Mouse (Mus musculus) intestine, postnatal 0 days (tissue): ENCODE measurements around the gene S100a8. TPM values are rescaled to one million over a fixed set of nuclear protein-coding genes. Genes with fewer than 3 reads are reported as not detected.

Experiments used
- ATAC-seq: fragments of 200-750 bp; cut with Nextera tagmentation; 2 replicates; pipeline ENCODE4 v1.8.0; 2017; ENCODE audit warnings: mild to moderate bottlenecking, moderate TSS enrichment, moderate library complexity
- H3K27ac ChIP-seq: fragments of 300-500 bp; sonication (generic); 2 replicates; pipeline ENCODE4 v1.5.1; 2014; ENCODE audit warnings: mild to moderate bottlenecking, low read depth, low read length, moderate library complexity
- H3K27me3 ChIP-seq: fragments of 300-500 bp; sonication (generic); replicated peaks from 2 replicates; pipeline ENCODE4 v1.6.1; 2014; ENCODE audit warnings: low read length, mixed read lengths; ENCODE audit not compliant: control insufficient read depth, insufficient read depth
- H3K36me3 ChIP-seq: fragments of 300-500 bp; sonication (generic); 2 replicates; pipeline ENCODE4 v1.6.1; 2014; ENCODE audit warnings: mild to moderate bottlenecking, moderate library complexity; ENCODE audit not compliant: control insufficient read depth, insufficient read depth
- H3K4me1 ChIP-seq: fragments of 300-500 bp; sonication (generic); replicated peaks from 2 replicates; pipeline ENCODE4 v1.6.1; 2014; ENCODE audit warnings: antibody characterized with exemption, low read length, mixed read lengths; ENCODE audit not compliant: control insufficient read depth, insufficient read depth
- H3K4me2 ChIP-seq: fragments of 300-500 bp; sonication (generic); replicated peaks from 2 replicates; pipeline ENCODE4 v1.6.1; 2014; ENCODE audit warnings: low read depth, mild to moderate bottlenecking, moderate library complexity
- H3K4me3 ChIP-seq: fragments of 300-500 bp; sonication (generic); 2 replicates; pipeline ENCODE4 v1.5.1; 2014; ENCODE audit warnings: low read depth, low read length
- H3K9ac ChIP-seq: fragments of 300-500 bp; sonication (generic); 2 replicates; pipeline ENCODE4 v1.6.1; 2014; ENCODE audit warnings: mild to moderate bottlenecking, low read depth, low read length
- H3K9me3 ChIP-seq: fragments of 300-500 bp; sonication (generic); 2 replicates; pipeline ENCODE4 v1.6.1; 2016; ENCODE audit warnings: mixed run types; ENCODE audit not compliant: control insufficient read depth
- CTCF ChIP-seq: sonication (generic); IDR thresholded peaks from 2 replicates; pipeline ENCODE4 v1.5.1; 2016; ENCODE audit warnings: low read depth, mild to moderate bottlenecking, control low read depth, antibody characterized with exemption, moderate library complexity
- WGBS: fragments of 180-500 bp; shearing (Covaris S2); extraction: QIAGEN DNeasy Blood & Tissue Kit; methylation state at CpG from one replicate; pipeline ENCODE4 v1.1.7; 2014; 5-methylcytosine and 5-hydroxymethylcytosine counted together
- polyA plus RNA-seq: library from polyadenylated mRNA; unstranded; fragments of >200 nt; fragmentation: Nextera tagmentation; extraction: Ambion mirVana; gene quantifications from 2 replicates; pipeline ENCODE4 v1.2.1, GENCODE M21; 2015

The S100a8 gene
- polyA plus RNA-seq, 1 experiment from 2014 or later = 4.6 TPM

GRCm38 (mm10) chr3:90627807-90628206 is 41.0 kb upstream of the S100a8 start:
- no peak; the same call in 1 of the 2 replicates for ATAC-seq
- WGBS = 39% methylated on average over 4 of the region's 4 CpGs
- H3K27me3 ChIP-seq = no peaks in the 10 kb centered on the region
- H3K9ac ChIP-seq = no peak overlapping the region
- no peaks in the 10 kb centered on the region for H3K9me3 ChIP-seq
- no peak overlapping the region for H3K4me2 ChIP-seq
- TF ChIP-seq CTCF = peak; percentile 98
- peaks cover 5% of the 10 kb centered on the region for H3K4me1 ChIP-seq
- H3K36me3 ChIP-seq = no peaks in the 10 kb centered on the region
- no peak overlapping the region for H3K27ac ChIP-seq
- no peak overlapping the region for H3K4me3 ChIP-seq

- no peak for TF ChIP-seq CTCF
- WGBS = 82% methylated on average over 2 of the region's 2 CpGs
- ATAC-seq = no peak
- Histone ChIP-seq H3K27ac (no peak overlapping the region), H3K36me3 (no peaks in the 10 kb centered on the region), H3K27me3 (no peaks in the 10 kb centered on the region), H3K4me1 (0 out of 2 replicates have a peak, but pooled peaks cover 5% of the 10 kb centered on the region), H3K9ac (no peak overlapping the region), H3K9me3 (no peaks in the 10 kb centered on the region), H3K4me3 (no peak overlapping the region), H3K4me2 (no peak overlapping the region)
These were observed 39.5 kb upstream of the S100a8 start for GRCm38 (mm10) chr3:90629298-90629697.

DNA sequence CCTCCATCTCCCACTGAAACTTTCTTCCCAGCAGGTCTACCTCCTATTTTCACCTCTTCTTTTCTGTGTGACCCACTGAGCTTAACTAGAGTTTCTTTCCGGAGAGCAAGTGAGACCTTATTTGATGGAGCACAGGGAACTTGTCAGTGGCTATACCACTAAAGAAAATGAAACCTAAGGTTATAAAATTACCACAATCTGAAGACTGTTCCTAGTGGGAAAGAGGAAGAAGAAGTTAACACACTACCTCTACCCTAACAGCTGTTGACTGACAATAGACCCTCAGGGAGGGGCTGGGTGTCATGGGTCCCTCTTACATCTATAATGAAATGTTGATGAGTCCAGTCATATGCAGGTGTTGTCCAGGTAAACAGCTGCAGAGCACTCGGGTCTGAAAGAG is 36.8 kb upstream of the S100a8 start:
- WGBS = 80% methylated on average over 2 of the region's 2 CpGs
- no peak overlapping the region for H3K9ac ChIP-seq
- H3K4me2 ChIP-seq = no peak overlapping the region
- no peak for TF ChIP-seq CTCF
- no peaks in the 10 kb centered on the region for H3K36me3 ChIP-seq
- H3K9me3 ChIP-seq = no peaks in the 10 kb centered on the region
- no peak overlapping the region for H3K27ac ChIP-seq
- H3K4me1 ChIP-seq = no peaks in the 10 kb centered on the region
- no peak overlapping the region for H3K4me3 ChIP-seq
- no peak for ATAC-seq
- H3K27me3 ChIP-seq = no peaks in the 10 kb centered on the region

DNA sequence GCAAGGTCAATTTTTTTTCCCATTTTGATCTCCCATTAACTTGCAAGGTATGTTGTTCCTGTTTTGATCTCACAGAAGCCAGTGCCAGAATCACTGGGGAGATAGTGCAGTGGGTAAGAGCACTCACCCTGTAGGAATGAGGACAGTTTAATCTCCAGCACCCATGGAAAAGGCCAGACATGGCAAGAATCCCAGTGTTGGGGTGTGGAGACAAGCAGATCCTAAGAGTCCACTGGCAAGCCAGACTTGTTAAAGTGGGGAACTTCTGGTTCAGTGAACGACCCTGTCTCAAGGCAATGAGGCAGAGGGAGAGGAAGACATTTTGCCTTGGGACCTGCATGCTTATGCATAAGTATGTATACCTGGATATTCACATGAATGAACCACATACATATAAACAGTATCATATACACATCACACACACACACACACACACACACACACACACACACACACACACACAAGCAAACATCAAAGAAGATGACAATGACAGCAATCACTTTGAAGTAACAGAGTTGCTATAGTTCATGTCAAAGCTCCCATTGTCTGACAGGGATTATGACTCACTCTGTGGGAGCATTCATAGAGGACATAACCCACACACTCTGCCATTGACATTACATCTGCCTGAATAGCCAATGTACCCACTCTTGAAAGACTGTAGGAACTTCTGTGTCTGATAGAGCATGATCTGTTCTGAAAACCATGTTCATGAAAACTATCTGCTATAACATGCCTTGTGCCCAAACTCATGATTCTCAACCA is 30.1 kb upstream of the S100a8 start:
- no peaks in the 10 kb centered on the region for H3K27me3 ChIP-seq
- no peak overlapping the region for H3K27ac ChIP-seq
- ATAC-seq = no peak
- H3K9me3 ChIP-seq = no peaks in the 10 kb centered on the region
- no peak overlapping the region for H3K4me3 ChIP-seq
- no peak for TF ChIP-seq CTCF
- 38% methylated on average over 1 of the region's 1 CpGs for WGBS
- no peaks in the 10 kb centered on the region for H3K4me1 ChIP-seq
- no peak overlapping the region for H3K9ac ChIP-seq
- H3K36me3 ChIP-seq = no peaks in the 10 kb centered on the region
- H3K4me2 ChIP-seq = no peak overlapping the region

DNA sequence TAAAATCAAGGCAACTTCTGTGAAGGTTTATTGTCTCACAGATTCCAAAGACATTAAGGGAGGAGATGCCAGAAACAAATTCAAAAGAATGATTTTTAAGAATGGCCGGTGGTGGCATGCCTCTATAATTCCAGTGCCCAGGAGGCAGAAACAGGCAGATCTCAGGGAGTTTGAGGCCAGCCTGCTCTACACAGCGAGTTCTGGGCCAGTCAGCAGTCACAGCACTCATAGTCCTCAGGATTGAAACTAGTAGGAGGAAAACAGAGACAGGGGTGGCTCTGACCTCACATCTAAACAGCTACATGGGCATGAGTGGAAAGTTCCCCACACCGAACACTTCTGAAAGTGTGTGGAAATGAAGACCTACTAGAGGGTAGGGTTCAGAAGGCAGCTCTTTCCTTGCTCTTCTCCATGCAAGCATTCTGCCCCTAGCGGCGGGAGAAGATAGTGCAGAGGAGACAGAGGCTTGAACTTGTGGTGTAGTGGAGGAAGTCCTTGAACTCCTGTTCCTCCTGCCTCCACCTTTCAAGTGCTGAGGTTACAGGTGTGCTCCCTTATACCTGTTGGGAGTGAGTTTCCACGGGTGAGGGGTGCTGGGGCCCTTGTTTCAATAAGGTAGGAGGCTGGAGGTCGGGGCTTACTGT is 29.1 kb upstream of the S100a8 start:
- H3K4me2 ChIP-seq = no peak overlapping the region
- H3K27ac ChIP-seq = no peak overlapping the region
- H3K36me3 ChIP-seq = no peaks in the 10 kb centered on the region
- no peaks in the 10 kb centered on the region for H3K4me1 ChIP-seq
- H3K9ac ChIP-seq = no peak overlapping the region
- no peaks in the 10 kb centered on the region for H3K27me3 ChIP-seq
- H3K4me3 ChIP-seq = no peak overlapping the region
- ATAC-seq = no peak
- 57% methylated on average over 7 of the region's 7 CpGs for WGBS
- no peaks in the 10 kb centered on the region for H3K9me3 ChIP-seq
- TF ChIP-seq CTCF = peak; percentile 82

GRCm38 (mm10) chr3:90640981-90641380 is 27.8 kb upstream of the S100a8 start:
- H3K36me3 ChIP-seq = no peaks in the 10 kb centered on the region
- no peak overlapping the region for H3K4me2 ChIP-seq
- ATAC-seq = no peak
- no peak overlapping the region for H3K9ac ChIP-seq
- no peaks in the 10 kb centered on the region for H3K27me3 ChIP-seq
- H3K4me3 ChIP-seq = no peak overlapping the region
- no peaks in the 10 kb centered on the region for H3K4me1 ChIP-seq
- no peak overlapping the region for H3K27ac ChIP-seq
- TF ChIP-seq CTCF = no peak
- no peaks in the 10 kb centered on the region for H3K9me3 ChIP-seq
- WGBS = 87% methylated on average over 7 of the region's 7 CpGs
